Mouse (Mus musculus): ENCODE results near the gene Mgarp.
"Not testable (repeated sequence)": the region's sequence is repeated elsewhere in the genome, so short reads cannot be mapped to it uniquely, and the experiment has no call there.

DNA sequence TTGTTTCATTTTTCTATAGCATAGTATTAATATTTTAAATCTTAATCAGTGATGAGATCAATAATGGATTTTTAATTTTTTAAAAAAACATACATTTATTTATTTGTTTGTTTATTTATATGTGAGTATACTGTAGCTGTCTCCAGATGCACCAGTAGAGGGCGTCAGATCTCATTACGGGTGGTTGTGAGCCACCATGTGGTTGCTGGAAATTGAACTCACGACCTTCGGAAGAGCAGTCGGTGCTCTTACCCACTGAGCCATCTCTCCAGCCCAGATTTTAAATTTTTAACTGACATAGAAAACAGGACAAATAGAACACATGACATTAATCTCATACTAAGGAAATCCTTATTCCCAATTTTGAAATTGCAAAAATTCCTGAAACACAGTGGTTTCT, 37.8 kb upstream of the Mgarp start:
- TF ChIP-seq CTCF (IDR thresholded peaks at IDR 0.05 in 2 of 3, conservative IDR thresholded peaks at IDR 0.05 in 1 of 3; ENCODE audit: control insufficient read depth in 1 of 3, insufficient read depth in 1 of 3, low read depth in 2 of 3, low read length in 3 of 3, poor library complexity in 1 of 3, severe bottlenecking in 1 of 3), result peak in 2 of 3 experiments; percentile 13 to 40; a peak in 2 of 6 replicates
- peak; percentile 52; the same call in 1 of the 2 replicates for TF ChIP-seq MYC (IDR thresholded peaks at IDR 0.05; ENCODE audit: low read depth, low read length)
- TF ChIP-seq GATA1 (IDR thresholded peaks at IDR 0.05; ENCODE audit: low read depth, low read length); POLR2A (IDR thresholded peaks at IDR 0.05; ENCODE audit: control insufficient read depth in 1 of 2, insufficient read depth in 1 of 2, low read depth in 1 of 2, low read length in 2 of 2, poor library complexity in 1 of 2); TAL1 (IDR thresholded peaks at IDR 0.05; ENCODE audit: low read length); USF1 (IDR thresholded peaks at IDR 0.05; ENCODE audit: low read depth, low read length); HCFC1 (IDR thresholded peaks at IDR 0.05; ENCODE audit: low read depth, low read length); KAT2A (conservative IDR thresholded peaks at IDR 0.05; ENCODE audit: low read depth, low read length); MAZ (IDR thresholded peaks at IDR 0.05; ENCODE audit: low read depth, low read length): not testable (repeated sequence)

Data from MEL (cell line).